ENCODE assay signal across 10 mouse cellular contexts in the genomic region with DNA sequence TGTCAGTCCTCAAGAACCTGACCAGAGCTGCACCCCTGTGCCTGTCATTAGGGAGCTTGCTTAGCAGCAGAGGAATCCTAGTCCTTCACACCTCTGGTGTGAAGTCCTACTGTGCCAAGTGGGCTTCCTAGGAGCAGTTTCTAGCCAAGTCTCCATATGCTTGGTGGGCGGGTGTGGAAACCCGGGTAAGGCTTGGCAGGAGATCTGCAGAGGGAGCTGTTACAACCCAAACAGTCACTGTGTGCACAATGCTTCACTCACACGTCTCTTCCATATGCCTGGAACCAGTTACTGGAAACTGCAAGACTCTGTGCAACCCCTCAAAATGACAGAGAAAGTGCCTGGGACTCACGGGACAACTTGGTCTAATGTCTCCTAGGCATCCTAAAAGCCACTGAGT. TPM values are rescaled to one million over a fixed set of nuclear protein-coding genes. Genes with fewer than 3 reads are reported as not detected.
A peak's percentile ranks its signal among the peaks of the same experiment; 100 is the strongest.
DNase-seq lines count a peak whose midpoint lies in the region; ATAC-seq and TF ChIP-seq lines count a peak whose summit lies in the region.
"Had no signal": no experiment of that assay in that cellular context is flagged by ENCODE, and none has a peak within 500 bp of the region (broad histone marks: within the 10 kb centered on the region; RNA-seq: fewer than 3 reads in every experiment).

No protein-coding gene starts in this region.

- WGBS in forebrain, embryonic 13.5 days: 58% methylated on average over 4 of the region's 4 CpGs
- 75% methylated on average over 4 of the region's 4 CpGs for WGBS in forebrain, embryonic 10.5 days
- 38% methylated on average over 4 of the region's 4 CpGs for WGBS in forebrain, postnatal 0 days
- 54% methylated on average over 4 of the region's 4 CpGs for WGBS in liver, embryonic 16.5 days (ENCODE audit: insufficient replicate concordance)

- H3K36me3 ChIP-seq in forebrain, embryonic 13.5 days (ENCODE audit: poor library complexity, severe bottlenecking): no peaks in the 10 kb centered on the region
- H3K36me3 ChIP-seq in forebrain, embryonic 10.5 days (replicated peaks): no peaks in the 10 kb centered on the region
- H3K36me3 ChIP-seq in forebrain, postnatal 0 days (ENCODE audit: insufficient read depth): no peaks in the 10 kb centered on the region
- no peaks in the 10 kb centered on the region for H3K36me3 ChIP-seq in liver, embryonic 16.5 days (ENCODE audit: control insufficient read depth, insufficient read depth)
- H3K36me3 ChIP-seq: hindbrain, embryonic 15.5 days; lung, embryonic 15.5 days had no signal

- peak; percentile 89; the same call in 1 of the 2 replicates for ATAC-seq in forebrain, embryonic 13.5 days
- peak; percentile 96 for ATAC-seq in forebrain, postnatal 0 days
- no peak for ATAC-seq in liver, embryonic 16.5 days (ENCODE audit: low read depth)
- no peak for ATAC-seq in megakaryocyte-erythroid progenitor cell, adult 5-6 weeks (replicated peaks; ENCODE audit: low FRiP score, low TSS enrichment, poor library complexity, severe bottlenecking)
- no peak for ATAC-seq in granulocyte monocyte progenitor cell, adult 5-6 weeks (replicated peaks; ENCODE audit: poor library complexity, severe bottlenecking)

- H3K9me3 ChIP-seq in forebrain, embryonic 13.5 days (replicated peaks): no peaks in the 10 kb centered on the region
- H3K9me3 ChIP-seq in forebrain, embryonic 10.5 days: no peaks in the 10 kb centered on the region
- no peaks in the 10 kb centered on the region for H3K9me3 ChIP-seq in forebrain, postnatal 0 days (ENCODE audit: low read length)
- no peaks in the 10 kb centered on the region for H3K9me3 ChIP-seq in liver, embryonic 16.5 days (replicated peaks; ENCODE audit: control insufficient read depth, low read length)
- H3K9me3 ChIP-seq: hindbrain, embryonic 15.5 days; lung, embryonic 15.5 days had no signal

- intact Hi-C loops in heart, postnatal 25 days (cut with DNase I): no loop called here

- TF ChIP-seq CTCF in forebrain, postnatal 0 days (IDR thresholded peaks at IDR 0.05; ENCODE audit: low read depth): no peak

- no peak overlapping the region for H3K9ac ChIP-seq in forebrain, embryonic 13.5 days
- no peak overlapping the region for H3K9ac ChIP-seq in forebrain, postnatal 0 days
- peak overlapping the region; percentile 47 for H3K9ac ChIP-seq in liver, embryonic 16.5 days (ENCODE audit: low read depth, low read length)
- H3K9ac ChIP-seq: hindbrain, embryonic 15.5 days; lung, embryonic 15.5 days had no signal

- H3K4me2 ChIP-seq in forebrain, embryonic 13.5 days: no peak overlapping the region
- H3K4me2 ChIP-seq in forebrain, postnatal 0 days (ENCODE audit: low read depth): no peak overlapping the region
- H3K4me2 ChIP-seq in liver, embryonic 16.5 days (ENCODE audit: low read depth, low read length): 0 out of 2 replicates have a peak overlapping the region, but pooled peaks have one; percentile 56
- H3K4me2 ChIP-seq: hindbrain, embryonic 15.5 days; lung, embryonic 15.5 days had no signal

- H3K27ac ChIP-seq in forebrain, embryonic 13.5 days: peak overlapping the region; percentile 40; the same call in 1 of the 2 replicates
- H3K27ac ChIP-seq in forebrain, embryonic 10.5 days: no peak overlapping the region
- H3K27ac ChIP-seq in forebrain, postnatal 0 days (ENCODE audit: low read depth, low read length): no peak overlapping the region
- H3K27ac ChIP-seq in liver, embryonic 16.5 days (ENCODE audit: low read length): peak overlapping the region; percentile 86
- H3K27ac ChIP-seq: hindbrain, embryonic 15.5 days; lung, embryonic 15.5 days had no signal

- no peaks in the 10 kb centered on the region for H3K4me1 ChIP-seq in forebrain, embryonic 13.5 days
- H3K4me1 ChIP-seq in forebrain, embryonic 10.5 days: no peaks in the 10 kb centered on the region
- no peaks in the 10 kb centered on the region for H3K4me1 ChIP-seq in forebrain, postnatal 0 days (ENCODE audit: insufficient read depth)
- H3K4me1 ChIP-seq in liver, embryonic 16.5 days (ENCODE audit: control insufficient read depth, low read depth, low read length): peaks cover 69% of the 10 kb centered on the region
- H3K4me1 ChIP-seq: hindbrain, embryonic 15.5 days; lung, embryonic 15.5 days had no signal

- no peak for DNase-seq in forebrain, embryonic 10.5 days (ENCODE audit: extremely low spot score, low spot score)
- DNase-seq in forebrain, postnatal 0 days: peak; percentile 81
- DNase-seq in layer of hippocampus, postnatal 25 days (ENCODE audit: extremely low spot score in 1 of 2, low spot score in 1 of 2): peak; percentile 48 to 60
- DNase-seq in heart, postnatal 25 days (ENCODE audit: low spot score): no peak

- H3K4me3 ChIP-seq in forebrain, embryonic 13.5 days: no peak overlapping the region
- no peak overlapping the region for H3K4me3 ChIP-seq in forebrain, embryonic 10.5 days
- no peak overlapping the region for H3K4me3 ChIP-seq in forebrain, postnatal 0 days (ENCODE audit: low read depth, low read length)
- no peak overlapping the region for H3K4me3 ChIP-seq in liver, embryonic 16.5 days (ENCODE audit: low read depth, low read length)
- H3K4me3 ChIP-seq: hindbrain, embryonic 15.5 days; lung, embryonic 15.5 days had no signal

- H3K27me3 ChIP-seq in forebrain, embryonic 13.5 days: no peaks in the 10 kb centered on the region
- H3K27me3 ChIP-seq in forebrain, embryonic 10.5 days (ENCODE audit: poor library complexity, severe bottlenecking): no peaks in the 10 kb centered on the region
- no peaks in the 10 kb centered on the region for H3K27me3 ChIP-seq in forebrain, postnatal 0 days (ENCODE audit: insufficient read depth, low read length)
- no peaks in the 10 kb centered on the region for H3K27me3 ChIP-seq in liver, embryonic 16.5 days (ENCODE audit: control insufficient read depth, insufficient read depth, low read depth, low read length)
- H3K27me3 ChIP-seq: hindbrain, embryonic 15.5 days; lung, embryonic 15.5 days had no signal

RNA-seq across cellular contexts. Expression of a gene that starts 33.5 kb away (rescaled TPM):
- polyA plus RNA-seq in forebrain, embryonic 13.5 days (2015; fragmentation: Nextera tagmentation; extraction: Ambion mirVana): 57.2 and 59.8 TPM in 2 replicates
- polyA plus RNA-seq in forebrain, embryonic 10.5 days (2016; fragmentation: Nextera tagmentation; extraction: Ambion mirVana): 57.2 and 57.9 TPM in 2 replicates
- 68.7 and 73.5 TPM in 2 replicates for total RNA-seq in forebrain, postnatal 0 days (2014; rRNA removed)
- 27.4 and 36.5 TPM in 2 replicates for polyA plus RNA-seq in forebrain, postnatal 0 days (2015; fragmentation: Nextera tagmentation; extraction: Ambion mirVana)
- total RNA-seq in layer of hippocampus, postnatal 25 days (2021): 100 to 1,000 TPM in 1 of 2 experiments, 10 to 100 TPM in 1; 97.2 to 112 TPM
- 39.4 and 39.6 TPM in 2 replicates for polyA plus RNA-seq in liver, embryonic 16.5 days (2015; fragmentation: Nextera tagmentation; extraction: Ambion mirVana)
- total RNA-seq in heart, postnatal 25 days (2021): 10 to 100 TPM; 11.3 to 12.4 TPM
- total RNA-seq in megakaryocyte-erythroid progenitor cell, adult 5-6 weeks (2014; fragmentation: Nextera tagmentation): 105 and 115 TPM in 2 replicates
- 180 and 206 TPM in 2 replicates for total RNA-seq in megakaryocyte-erythroid progenitor cell, adult 5-6 weeks (2017)
- 34.8 and 35.3 TPM in 2 replicates for total RNA-seq in granulocyte monocyte progenitor cell, adult 5-6 weeks (2014; fragmentation: Nextera tagmentation)
- total RNA-seq in granulocyte monocyte progenitor cell, adult 5-6 weeks (2017): 71.3 and 85.3 TPM in 2 replicates

Comparison
In these comparisons a context has a peak if more than half of its experiments do, and no peak if none do; other contexts are left out.
1. H3K27ac ChIP-seq: peak in forebrain, embryonic 13.5 days (single experiment) and liver, embryonic 16.5 days (single experiment); none in forebrain, embryonic 10.5 days (single experiment) and forebrain, postnatal 0 days (single experiment).
2. DNase-seq: peak in forebrain, postnatal 0 days (single experiment) and layer of hippocampus, postnatal 25 days (2 of 2); none in forebrain, embryonic 10.5 days (single experiment) and heart, postnatal 25 days (single experiment).
3. ATAC-seq: peak in forebrain, embryonic 13.5 days (single experiment) and forebrain, postnatal 0 days (single experiment); none in liver, embryonic 16.5 days (single experiment), megakaryocyte-erythroid progenitor cell, adult 5-6 weeks (single experiment) and granulocyte monocyte progenitor cell, adult 5-6 weeks (single experiment).